19 mouse cellular contexts compared by ENCODE assay signal in genomic region chr1:123919606-123920005, GRCm38 (mm10).
"Had no signal": no experiment of that assay in that cellular context is flagged by ENCODE, and none has a peak within 500 bp of the region (broad histone marks: within the 10 kb centered on the region; RNA-seq: fewer than 3 reads in every experiment).

No protein-coding gene starts in this region.

- H3K9ac ChIP-seq: limb, embryonic 12.5 days; limb, embryonic 15.5 days; liver, embryonic 13.5 days; midbrain, embryonic 12.5 days; midbrain, embryonic 15.5 days had no signal

- H3K27ac ChIP-seq: kidney, postnatal 0 days; layer of hippocampus, adult 2 months; limb, embryonic 12.5 days; limb, embryonic 15.5 days; liver, embryonic 13.5 days; midbrain, embryonic 12.5 days; midbrain, embryonic 15.5 days had no signal

- H3K27me3 ChIP-seq: limb, embryonic 12.5 days; limb, embryonic 15.5 days; liver, embryonic 13.5 days; midbrain, embryonic 12.5 days; midbrain, embryonic 15.5 days had no signal

- ATAC-seq: intestine, postnatal 0 days; midbrain, embryonic 15.5 days had no signal

- DNase-seq: kidney, adult 2 months; kidney, postnatal 25 days; left cerebral cortex, postnatal 4 days; liver, embryonic 13.5 days; lung, adult 2 months; lung, postnatal 14 days; lung, postnatal 4 days; right cerebral cortex, adult 18-20 months; right cerebral cortex, postnatal 25 days; thymus, adult 2 months; thymus, postnatal 14 days had no signal

- H3K36me3 ChIP-seq: limb, embryonic 12.5 days; limb, embryonic 15.5 days; liver, embryonic 13.5 days; midbrain, embryonic 12.5 days; midbrain, embryonic 15.5 days had no signal

- H3K4me1 ChIP-seq: limb, embryonic 12.5 days; limb, embryonic 15.5 days; liver, embryonic 13.5 days; midbrain, embryonic 12.5 days; midbrain, embryonic 15.5 days had no signal

- H3K4me3 ChIP-seq: layer of hippocampus, adult 2 months; limb, embryonic 12.5 days; limb, embryonic 15.5 days; liver, embryonic 13.5 days; midbrain, embryonic 12.5 days; midbrain, embryonic 15.5 days; myocyte had no signal
